29 mouse cellular contexts compared by ENCODE assay signal in genomic region chr12:35686231-35686630, GRCm38 (mm10).
DNase-seq lines count a peak whose midpoint lies in the region; ATAC-seq and TF ChIP-seq lines count a peak whose summit lies in the region.
"Had no signal": no experiment of that assay in that cellular context is flagged by ENCODE, and none has a peak within 500 bp of the region (broad histone marks: within the 10 kb centered on the region; RNA-seq: fewer than 3 reads in every experiment).

No protein-coding gene starts in this region.

- H3K27me3 ChIP-seq in thymus, adult 2 months (ENCODE audit: control insufficient read depth, insufficient read depth, low read length), result no peaks in the 10 kb centered on the region
- H3K27me3 ChIP-seq in CH12.LX (replicated peaks), result no peaks in the 10 kb centered on the region
- H3K27me3 ChIP-seq: heart, embryonic 13.5 days; intestine, embryonic 15.5 days; limb, embryonic 13.5 days; lung, embryonic 15.5 days; midbrain, embryonic 15.5 days; neural tube, embryonic 12.5 days had no signal

- H3K9ac ChIP-seq in CH12.LX (ENCODE audit: insufficient read depth, low read depth), result no peak overlapping the region
- H3K9ac ChIP-seq: heart, embryonic 13.5 days; intestine, embryonic 15.5 days; limb, embryonic 13.5 days; lung, embryonic 15.5 days; midbrain, embryonic 15.5 days; neural tube, embryonic 12.5 days had no signal

- no peak overlapping the region for H3K4me3 ChIP-seq in thymus, adult 2 months (ENCODE audit: control insufficient read depth, insufficient read depth, low read length)
- H3K4me3 ChIP-seq in CH12.LX (replicated peaks in 1 of 3; ENCODE audit: low read depth in 2 of 3, low read length in 2 of 3, poor library complexity in 1 of 3), result no peak overlapping the region
- H3K4me3 ChIP-seq: erythroblast, embryonic 14.5 days; gastrocnemius, adult 2 months; heart, adult 2 months; heart, embryonic 13.5 days; hindbrain, embryonic 10.5 days; intestine, embryonic 15.5 days; limb, embryonic 13.5 days; lung, embryonic 15.5 days; midbrain, embryonic 15.5 days; neural tube, embryonic 12.5 days had no signal

- no peaks in the 10 kb centered on the region for H3K9me3 ChIP-seq in CH12.LX (replicated peaks; ENCODE audit: low read length)
- H3K9me3 ChIP-seq: heart, embryonic 13.5 days; hindbrain, embryonic 10.5 days; intestine, embryonic 15.5 days; limb, embryonic 13.5 days; lung, embryonic 15.5 days; midbrain, embryonic 15.5 days; neural tube, embryonic 12.5 days had no signal

- no peaks in the 10 kb centered on the region for H3K79me2 ChIP-seq in CH12.LX (replicated peaks; ENCODE audit: control insufficient read depth, extremely low read depth, insufficient read depth, poor library complexity, severe bottlenecking)

- no peak for TF ChIP-seq POLR2A in thymus, adult 2 months (IDR thresholded peaks at IDR 0.05; ENCODE audit: control insufficient read depth, extremely low read depth, insufficient read depth, low read length, poor library complexity)
- TF ChIP-seq POLR2A in CH12.LX (IDR thresholded peaks at IDR 0.05; ENCODE audit: low read depth, low read length), result no peak

- H3K27ac ChIP-seq in thymus, adult 2 months (ENCODE audit: control insufficient read depth, insufficient read depth, low read length), result no peak overlapping the region
- H3K27ac ChIP-seq in CH12.LX (ENCODE audit: insufficient read depth, low read depth), result no peak overlapping the region
- H3K27ac ChIP-seq: gastrocnemius, adult 2 months; heart, adult 2 months; heart, embryonic 13.5 days; hindbrain, embryonic 10.5 days; intestine, embryonic 15.5 days; limb, embryonic 13.5 days; lung, embryonic 15.5 days; midbrain, embryonic 15.5 days; neural tube, embryonic 12.5 days had no signal

- WGBS in thymus, adult 2 months, result 34% methylated on average over 2 of the region's 2 CpGs

- in situ Hi-C loops in CH12.LX (cut with MboI; ENCODE audit: low pct_ligation_motif_present, low pct_unique_long_range_greater_than_20kb, low sequenced_read_pairs), result no loop called here

- TF ChIP-seq EP300 in CH12.LX (IDR thresholded peaks at IDR 0.05; ENCODE audit: low read length), result peak; percentile 30; the same call in 1 of the 2 replicates

- no peaks in the 10 kb centered on the region for H3K36me3 ChIP-seq in thymus, adult 2 months (ENCODE audit: control insufficient read depth, insufficient read depth, low read length)
- H3K36me3 ChIP-seq in CH12.LX (replicated peaks in 1 of 2; ENCODE audit: control insufficient read depth in 1 of 2, insufficient read depth in 1 of 2, low read length in 1 of 2), result no peaks in the 10 kb centered on the region
- H3K36me3 ChIP-seq: heart, embryonic 13.5 days; hindbrain, embryonic 10.5 days; intestine, embryonic 15.5 days; limb, embryonic 13.5 days; lung, embryonic 15.5 days; midbrain, embryonic 15.5 days; neural tube, embryonic 12.5 days had no signal

- H3K4me2 ChIP-seq in CH12.LX (ENCODE audit: insufficient read depth, low read depth, poor library complexity, severe bottlenecking), result no peak overlapping the region
- H3K4me2 ChIP-seq: heart, embryonic 13.5 days; intestine, embryonic 15.5 days; limb, embryonic 13.5 days; liver, embryonic 11.5 days; lung, embryonic 15.5 days; midbrain, embryonic 15.5 days; neural tube, embryonic 12.5 days had no signal

- TF ChIP-seq CTCF in thymus, adult 2 months (IDR thresholded peaks at IDR 0.05; ENCODE audit: borderline replicate concordance, control insufficient read depth, extremely low read depth, insufficient read depth, low read length, poor library complexity), result no peak
- no peak for TF ChIP-seq CTCF in CH12.LX (conservative IDR thresholded peaks at IDR 0.05 in 1 of 2, IDR thresholded peaks at IDR 0.05 in 1 of 2; ENCODE audit: low read depth in 2 of 2, low read length in 2 of 2)

- DNase-seq in thymus, adult 2 months, result peak; percentile 24
- DNase-seq in thymus, adult 18-20 months, result no peak
- peak; percentile 15 for DNase-seq in CH12.LX (ENCODE audit: extremely low read depth)
- DNase-seq in c-Kit-positive CD71-positive TER-119-positive erythroid progenitor cells, embryonic 14.5 days (ENCODE audit: low spot score), result no peak
- no peak for DNase-seq in layer of hippocampus, adult 18-20 months (ENCODE audit: low spot score in 2 of 2)
- DNase-seq in cerebellum, postnatal 25 days, result no peak
- DNase-seq: adrenal gland, adult 8-10 months; cerebellum, adult 11 months; cerebellum, adult 9-11 months; gastrocnemius, adult 2 months; gastrocnemius, postnatal 36 days; heart, adult 2 months; heart, postnatal 10 days; kidney, adult 2 months; kidney, postnatal 36 days; lung, postnatal 4 days had no signal

- dilution Hi-C loops in CH12.LX (cut with MboI; ENCODE audit: extremely low pct_ligation_motif_present, extremely low pct_unique_long_range_greater_than_20kb, low sequenced_read_pairs), result no loop called here

- peak; percentile 63 to 71 for ATAC-seq in hematopoietic stem cell, adult 5-6 weeks (replicated peaks in 1 of 2; ENCODE audit: insufficient read depth in 1 of 2, low FRiP score in 2 of 2, low TSS enrichment in 1 of 2, low read depth in 1 of 2, poor library complexity in 2 of 2, severe bottlenecking in 2 of 2)
- 0 out of 2 replicates have a peak, but pooled peaks have one; percentile 13 for ATAC-seq in neutrophil, adult 5-6 weeks (ENCODE audit: extremely low read depth, insufficient number of reproducible peaks, low FRiP score, poor library complexity, severe bottlenecking)
- ATAC-seq: forebrain, embryonic 16.5 days; hindbrain, embryonic 16.5 days; intestine, embryonic 15.5 days; midbrain, embryonic 15.5 days had no signal

- H3K4me1 ChIP-seq in thymus, adult 2 months (replicated peaks; ENCODE audit: control insufficient read depth, insufficient read depth, low read length), result peaks cover 6% of the 10 kb centered on the region
- peaks cover 6 to 17% of the 10 kb centered on the region in 2 experiments for H3K4me1 ChIP-seq in CH12.LX (ENCODE audit: control insufficient read depth in 1 of 2, insufficient read depth in 2 of 2)
- H3K4me1 ChIP-seq: heart, embryonic 13.5 days; hindbrain, embryonic 10.5 days; intestine, embryonic 15.5 days; limb, embryonic 13.5 days; lung, embryonic 15.5 days; midbrain, embryonic 15.5 days; neural tube, embryonic 12.5 days had no signal

- TF ChIP-seq RAD21 in CH12.LX (IDR thresholded peaks at IDR 0.05; ENCODE audit: low read depth, low read length), result no peak

TF ChIP-seq in CH12.LX, 34 proteins besides CTCF, POLR2A, EP300 and RAD21:
- TF ChIP-seq ETS1 (conservative IDR thresholded peaks at IDR 0.05; ENCODE audit: low read depth, low read length) (no peak), IRF4 (IDR thresholded peaks at IDR 0.05; ENCODE audit: low read depth, low read length) (no peak), CHD1 (IDR thresholded peaks at IDR 0.05; ENCODE audit: low read depth, low read length) (no peak), E2F4 (IDR thresholded peaks at IDR 0.05; ENCODE audit: insufficient replicate concordance, low read depth, low read length) (no peak), MAFK (IDR thresholded peaks at IDR 0.05; ENCODE audit: insufficient replicate concordance, low read length) (no peak), NRF1 (IDR thresholded peaks at IDR 0.05; ENCODE audit: low read depth, low read length) (no peak), MAZ (IDR thresholded peaks at IDR 0.05; ENCODE audit: low read depth, low read length) (no peak), POLR2AphosphoS2 (IDR thresholded peaks at IDR 0.05; ENCODE audit: low read depth, low read length) (no peak), TCF12 (IDR thresholded peaks at IDR 0.05; ENCODE audit: low read depth, low read length) (no peak), MAX (IDR thresholded peaks at IDR 0.05; ENCODE audit: low read length) (no peak), ZKSCAN1 (IDR thresholded peaks at IDR 0.05; ENCODE audit: borderline replicate concordance, low read depth, low read length) (no peak), SIN3A (IDR thresholded peaks at IDR 0.05; ENCODE audit: low read length) (no peak), NELFE (IDR thresholded peaks at IDR 0.05; ENCODE audit: low read depth, low read length) (no peak), PAX5 (IDR thresholded peaks at IDR 0.05; ENCODE audit: low read length) (no peak), CHD2 (IDR thresholded peaks at IDR 0.05; ENCODE audit: low read length) (no peak), SMC3 (IDR thresholded peaks at IDR 0.05; ENCODE audit: low read depth, low read length) (no peak), KAT2A (IDR thresholded peaks at IDR 0.05; ENCODE audit: insufficient replicate concordance, low read length) (no peak)

Comparison
In these comparisons a context has a peak if more than half of its experiments do, and no peak if none do; other contexts are left out.
1. DNase-seq: peak in thymus, adult 2 months (single experiment) and CH12.LX (single experiment); none in thymus, adult 18-20 months (0 of 2), c-Kit-positive CD71-positive TER-119-positive erythroid progenitor cells, embryonic 14.5 days (single experiment), layer of hippocampus, adult 18-20 months (0 of 2) and cerebellum, postnatal 25 days (0 of 2).